Mouse (Mus musculus): ENCODE data around the gene Rasgef1b. TPM values are rescaled to one million over a fixed set of nuclear protein-coding genes. Genes with fewer than 3 reads are reported as not detected.
A peak's percentile ranks its signal among the peaks of the same experiment; 100 is the strongest.

Rasgef1b gene
- total and polyA plus RNA-seq, 3 experiments, result 0.17 to 0.26 (median 0.21) TPM

DNA sequence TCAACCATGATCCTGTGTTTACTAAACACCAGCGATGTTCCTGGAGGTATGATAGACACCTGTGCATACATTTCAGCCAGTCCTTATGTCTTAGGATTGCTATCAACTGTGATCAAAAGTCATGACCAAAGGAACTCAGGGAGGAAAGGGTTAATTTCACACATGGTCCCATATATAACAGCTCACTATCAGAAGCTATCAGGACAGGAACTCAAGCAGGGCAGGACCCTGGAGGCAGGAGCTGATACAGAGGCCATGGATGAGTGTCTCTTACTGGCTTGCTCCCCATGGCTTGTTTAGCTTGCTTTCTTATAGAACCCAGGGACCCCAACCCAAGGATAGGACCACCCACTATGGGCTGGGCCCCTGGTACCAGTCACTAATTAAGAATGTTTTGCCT lies 95.3 kb downstream of the Rasgef1b start:
- Histone ChIP-seq H3K27me3 (replicated peaks) (no peaks in the 10 kb centered on the region), H3K79me2 (replicated peaks; ENCODE audit: control insufficient read depth, extremely low read depth, insufficient read depth, poor library complexity, severe bottlenecking) (no peaks in the 10 kb centered on the region), H3K4me2 (ENCODE audit: insufficient read depth, low read depth, poor library complexity, severe bottlenecking) (no peak overlapping the region), H3K4me1 (ENCODE audit: control insufficient read depth in 1 of 2, insufficient read depth in 2 of 2) (no peaks in the 10 kb centered on the region), H3K36me3 (replicated peaks in 1 of 2; ENCODE audit: control insufficient read depth in 1 of 2, insufficient read depth in 1 of 2, low read length in 1 of 2) (no peaks in the 10 kb centered on the region), H3K27ac (ENCODE audit: insufficient read depth, low read depth) (no peak overlapping the region), H3K4me3 (replicated peaks in 1 of 3; ENCODE audit: low read depth in 2 of 3, low read length in 2 of 3, poor library complexity in 1 of 3) (no peak overlapping the region), H3K9me3 (replicated peaks; ENCODE audit: low read length) (no peaks in the 10 kb centered on the region), H3K9ac (ENCODE audit: insufficient read depth, low read depth) (no peak overlapping the region)
- no peak for DNase-seq (ENCODE audit: extremely low read depth)
- dilution Hi-C loops (cut with MboI; ENCODE audit: extremely low pct_ligation_motif_present, extremely low pct_unique_long_range_greater_than_20kb, low sequenced_read_pairs) (no loop called here), in situ Hi-C loops (cut with MboI; ENCODE audit: low pct_ligation_motif_present, low pct_unique_long_range_greater_than_20kb, low sequenced_read_pairs) (no loop called here)
- no peak for TF ChIP-seq NELFE (IDR thresholded peaks at IDR 0.05; ENCODE audit: low read depth, low read length)
- TF ChIP-seq BHLHE40 (IDR thresholded peaks at IDR 0.05; ENCODE audit: low read depth, low read length), result no peak
- no peak for TF ChIP-seq ZMIZ1 (IDR thresholded peaks at IDR 0.05; ENCODE audit: low read depth, low read length)

DNA sequence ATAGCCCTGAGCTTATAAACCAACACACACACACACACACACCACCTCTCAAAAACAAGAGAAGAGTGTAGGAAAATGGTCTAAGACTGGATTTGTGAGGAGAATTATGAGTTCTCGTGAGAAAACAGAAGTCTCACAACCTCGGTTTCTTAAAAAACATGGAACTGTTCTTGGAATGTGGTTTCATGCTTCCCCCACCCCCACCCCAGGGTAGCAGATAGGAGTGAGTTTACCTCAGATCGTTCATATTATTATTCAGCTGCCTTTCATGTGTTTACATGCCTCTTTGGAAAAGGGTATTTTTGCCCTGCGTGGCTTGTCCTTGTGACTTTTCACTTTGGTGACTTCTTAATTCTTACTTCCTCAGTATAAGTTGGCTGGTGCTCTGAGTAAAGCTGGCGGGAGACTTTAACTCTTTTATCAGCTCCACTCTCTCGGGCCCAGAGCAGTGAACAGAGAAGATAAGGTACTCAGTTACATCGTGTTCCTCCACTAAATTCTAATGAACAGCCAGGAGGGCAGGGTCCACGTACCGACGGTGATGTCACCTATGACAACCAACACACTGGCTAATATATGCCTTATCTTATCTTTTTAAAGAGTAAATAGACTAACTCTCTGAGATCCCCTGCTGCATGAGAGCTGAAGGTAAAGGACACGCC lies 96.1 kb downstream of the Rasgef1b start:
- dilution Hi-C loops (cut with MboI; ENCODE audit: extremely low pct_ligation_motif_present, extremely low pct_unique_long_range_greater_than_20kb, low sequenced_read_pairs), result no loop called here
- H3K9ac ChIP-seq (ENCODE audit: insufficient read depth, low read depth), result no peak overlapping the region

DNA sequence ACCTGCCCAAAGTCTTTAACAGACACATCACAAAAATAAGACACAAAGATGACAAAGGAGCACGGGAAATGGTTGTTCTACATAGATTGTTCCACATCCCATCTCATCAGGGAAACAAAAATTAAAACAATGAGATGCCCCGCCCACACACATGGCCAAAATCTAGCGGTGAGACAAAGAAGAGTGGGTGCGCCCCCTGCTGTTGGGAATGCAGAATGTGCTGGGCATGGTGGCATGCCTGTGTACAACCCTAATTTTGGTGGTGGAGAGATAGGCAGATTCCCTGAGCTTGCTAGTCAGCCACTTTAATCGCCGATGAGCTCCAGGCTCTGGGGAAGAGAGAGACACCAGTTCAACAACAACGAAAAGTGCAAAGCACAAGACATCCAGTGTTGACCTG lies 98.8 kb downstream of the Rasgef1b start:
- H3K4me3 ChIP-seq (replicated peaks in 1 of 3; ENCODE audit: low read depth in 2 of 3, low read length in 2 of 3, poor library complexity in 1 of 3), result no peak overlapping the region
- H3K36me3 ChIP-seq (replicated peaks in 1 of 2; ENCODE audit: control insufficient read depth in 1 of 2, insufficient read depth in 1 of 2, low read length in 1 of 2), result no peaks in the 10 kb centered on the region
- peak; percentile 42 for TF ChIP-seq RAD21 (IDR thresholded peaks at IDR 0.05; ENCODE audit: low read depth, low read length)
- peak; percentile 41; the same call in 1 of the 2 replicates for TF ChIP-seq SMC3 (IDR thresholded peaks at IDR 0.05; ENCODE audit: low read depth, low read length)
- no peak for TF ChIP-seq JUND (conservative IDR thresholded peaks at IDR 0.05; ENCODE audit: low read depth, low read length)
- peak; percentile 54 to 58 for TF ChIP-seq CTCF (conservative IDR thresholded peaks at IDR 0.05 in 1 of 2, IDR thresholded peaks at IDR 0.05 in 1 of 2; ENCODE audit: low read depth in 2 of 2, low read length in 2 of 2)
- no peak overlapping the region; the same call in 1 of the 2 replicates for H3K4me2 ChIP-seq (ENCODE audit: insufficient read depth, low read depth, poor library complexity, severe bottlenecking)
- H3K27ac ChIP-seq (ENCODE audit: insufficient read depth, low read depth), result no peak overlapping the region
- H3K27me3 ChIP-seq (replicated peaks), result no peaks in the 10 kb centered on the region
- dilution Hi-C loops (cut with MboI; ENCODE audit: extremely low pct_ligation_motif_present, extremely low pct_unique_long_range_greater_than_20kb, low sequenced_read_pairs) (no loop called here), in situ Hi-C loops (cut with MboI; ENCODE audit: low pct_ligation_motif_present, low pct_unique_long_range_greater_than_20kb, low sequenced_read_pairs) (no loop called here)
- DNase-seq (ENCODE audit: extremely low read depth), result peak; percentile 78
- H3K9ac ChIP-seq (ENCODE audit: insufficient read depth, low read depth), result no peak overlapping the region
- H3K9me3 ChIP-seq (replicated peaks; ENCODE audit: low read length), result no peaks in the 10 kb centered on the region
- H3K4me1 ChIP-seq (ENCODE audit: control insufficient read depth in 1 of 2, insufficient read depth in 2 of 2), result no peaks in the 10 kb centered on the region
- H3K79me2 ChIP-seq (replicated peaks; ENCODE audit: control insufficient read depth, extremely low read depth, insufficient read depth, poor library complexity, severe bottlenecking), result no peaks in the 10 kb centered on the region

More for the DNA sequence above, 96.1 kb downstream of the Rasgef1b start:
- no peak for TF ChIP-seq ZMIZ1 (IDR thresholded peaks at IDR 0.05; ENCODE audit: low read depth, low read length)
- no peak for TF ChIP-seq MYC (IDR thresholded peaks at IDR 0.05; ENCODE audit: low read depth, low read length)
- TF ChIP-seq BHLHE40 (IDR thresholded peaks at IDR 0.05; ENCODE audit: low read depth, low read length), result no peak
- no peak for TF ChIP-seq ZKSCAN1 (IDR thresholded peaks at IDR 0.05; ENCODE audit: borderline replicate concordance, low read depth, low read length)
- no peak for TF ChIP-seq MAFK (IDR thresholded peaks at IDR 0.05; ENCODE audit: insufficient replicate concordance, low read length)
- TF ChIP-seq CHD1 (IDR thresholded peaks at IDR 0.05; ENCODE audit: low read depth, low read length), result no peak
- TF ChIP-seq USF1 (IDR thresholded peaks at IDR 0.05; ENCODE audit: low read depth, low read length), result no peak
- no peak for TF ChIP-seq ZNF384 (IDR thresholded peaks at IDR 0.05; ENCODE audit: low read depth, low read length)
- no peak for TF ChIP-seq MAX (IDR thresholded peaks at IDR 0.05; ENCODE audit: low read length)
- in situ Hi-C loops (cut with MboI; ENCODE audit: low pct_ligation_motif_present, low pct_unique_long_range_greater_than_20kb, low sequenced_read_pairs), result no loop called here
- Histone ChIP-seq H3K4me1 (ENCODE audit: control insufficient read depth in 1 of 2, insufficient read depth in 2 of 2) (no peaks in the 10 kb centered on the region), H3K4me3 (replicated peaks in 1 of 3; ENCODE audit: low read depth in 2 of 3, low read length in 2 of 3, poor library complexity in 1 of 3) (no peak overlapping the region), H3K36me3 (replicated peaks in 1 of 2; ENCODE audit: control insufficient read depth in 1 of 2, insufficient read depth in 1 of 2, low read length in 1 of 2) (no peaks in the 10 kb centered on the region), H3K27me3 (replicated peaks) (no peaks in the 10 kb centered on the region), H3K27ac (ENCODE audit: insufficient read depth, low read depth) (no peak overlapping the region), H3K4me2 (ENCODE audit: insufficient read depth, low read depth, poor library complexity, severe bottlenecking) (no peak overlapping the region), H3K79me2 (replicated peaks; ENCODE audit: control insufficient read depth, extremely low read depth, insufficient read depth, poor library complexity, severe bottlenecking) (no peaks in the 10 kb centered on the region), H3K9me3 (replicated peaks; ENCODE audit: low read length) (no peaks in the 10 kb centered on the region)
- DNase-seq (ENCODE audit: extremely low read depth), result no peak
